Mouse (Mus musculus): ENCODE measurements around the gene Ankrd40. TPM values are rescaled to one million over a fixed set of nuclear protein-coding genes. Genes with fewer than 3 reads are reported as not detected.

Ankrd40 gene
- polyA plus RNA-seq, 1 experiment from 2014 or later: 14.8 TPM

GRCm38 (mm10) chr11:94345926-94346325, 18.1 kb downstream of the Ankrd40 start:
- H3K4me1 ChIP-seq: peaks cover 62% of the 10 kb centered on the region
- H3K4me2 ChIP-seq: no peak overlapping the region
- H3K27me3 ChIP-seq: no peaks in the 10 kb centered on the region
- WGBS: 78% methylated on average over 10 of the region's 10 CpGs
- H3K27ac ChIP-seq: no peak overlapping the region
- no peak overlapping the region for H3K9ac ChIP-seq
- no peak for ATAC-seq (replicated peaks; ENCODE audit: low FRiP score)
- H3K9me3 ChIP-seq (replicated peaks): no peaks in the 10 kb centered on the region
- H3K36me3 ChIP-seq: peaks cover 2% of the 10 kb centered on the region; the same call in 1 of the 2 replicates
- no peak overlapping the region for H3K4me3 ChIP-seq (replicated peaks)

GRCm38 (mm10) chr11:94346611-94347010, 18.8 kb downstream of the Ankrd40 start:
- H3K27me3 ChIP-seq: no peaks in the 10 kb centered on the region
- peak overlapping the region; percentile 23 for H3K27ac ChIP-seq
- no peaks in the 10 kb centered on the region for H3K9me3 ChIP-seq (replicated peaks)
- H3K4me2 ChIP-seq: no peak overlapping the region
- H3K9ac ChIP-seq: no peak overlapping the region
- WGBS: 36% methylated on average over 3 of the region's 3 CpGs
- H3K36me3 ChIP-seq: no peaks in the 10 kb centered on the region
- H3K4me3 ChIP-seq (replicated peaks): no peak overlapping the region
- peaks cover 65% of the 10 kb centered on the region for H3K4me1 ChIP-seq
- ATAC-seq (replicated peaks; ENCODE audit: low FRiP score): no peak

GRCm38 (mm10) chr11:94347063-94347575, 19.3 kb downstream of the Ankrd40 start:
- peak overlapping the region; percentile 23 for H3K27ac ChIP-seq
- no peaks in the 10 kb centered on the region for H3K36me3 ChIP-seq
- no peak overlapping the region for H3K4me3 ChIP-seq (replicated peaks)
- ATAC-seq (replicated peaks; ENCODE audit: low FRiP score): no peak
- no peak overlapping the region for H3K9ac ChIP-seq
- peaks cover 65% of the 10 kb centered on the region for H3K4me1 ChIP-seq
- no peak overlapping the region for H3K4me2 ChIP-seq
- H3K27me3 ChIP-seq: no peaks in the 10 kb centered on the region
- WGBS: 72% methylated on average over 7 of the region's 7 CpGs
- H3K9me3 ChIP-seq (replicated peaks): no peaks in the 10 kb centered on the region

GRCm38 (mm10) chr11:94349839-94350238, 22.0 kb downstream of the Ankrd40 start:
- Histone ChIP-seq H3K9me3 (replicated peaks) (no peaks in the 10 kb centered on the region), H3K4me2 (no peak overlapping the region)
- WGBS: 86% methylated on average over 2 of the region's 2 CpGs

GRCm38 (mm10) chr11:94350337-94350736, 22.5 kb downstream of the Ankrd40 start:
- Histone ChIP-seq H3K4me2 (no peak overlapping the region), H3K4me1 (peaks cover 37% of the 10 kb centered on the region), H3K9ac (no peak overlapping the region), H3K9me3 (replicated peaks) (no peaks in the 10 kb centered on the region), H3K4me3 (replicated peaks) (no peak overlapping the region), H3K27ac (no peak overlapping the region), H3K36me3 (no peaks in the 10 kb centered on the region), H3K27me3 (peaks cover 3% of the 10 kb centered on the region; the same call in 1 of the 2 replicates)
- no peak for ATAC-seq (replicated peaks; ENCODE audit: low FRiP score)
- WGBS: 67% methylated on average over 1 of the region's 1 CpGs

More at GRCm38 (mm10) chr11:94349839-94350238, 22.0 kb downstream of the Ankrd40 start:
- ATAC-seq (replicated peaks; ENCODE audit: low FRiP score): no peak
- H3K4me3 ChIP-seq (replicated peaks): no peak overlapping the region
- H3K36me3 ChIP-seq: no peaks in the 10 kb centered on the region
- H3K9ac ChIP-seq: no peak overlapping the region
- peaks cover 40% of the 10 kb centered on the region for H3K4me1 ChIP-seq
- H3K27me3 ChIP-seq: no peaks in the 10 kb centered on the region
- H3K27ac ChIP-seq: no peak overlapping the region

- no peak overlapping the region for H3K4me2 ChIP-seq
- H3K9me3 ChIP-seq (replicated peaks): no peaks in the 10 kb centered on the region
- H3K4me3 ChIP-seq (replicated peaks): no peak overlapping the region
- WGBS: 21% methylated on average over 3 of the region's 3 CpGs
- H3K4me1 ChIP-seq: peaks cover 29% of the 10 kb centered on the region
- peak overlapping the region; percentile 32; the same call in 1 of the 2 replicates for H3K27ac ChIP-seq
- H3K36me3 ChIP-seq: no peaks in the 10 kb centered on the region
- peaks cover 4% of the 10 kb centered on the region; the same call in 1 of the 2 replicates for H3K27me3 ChIP-seq
- H3K9ac ChIP-seq: no peak overlapping the region
- ATAC-seq (replicated peaks; ENCODE audit: low FRiP score): 0 out of 2 replicates have a peak, but pooled peaks have one; percentile 17
These were observed 23.3 kb downstream of the Ankrd40 start for GRCm38 (mm10) chr11:94351094-94351493.

- no peak overlapping the region for H3K27ac ChIP-seq
- WGBS: 84% methylated on average over 9 of the region's 9 CpGs
- no peaks in the 10 kb centered on the region for H3K9me3 ChIP-seq (replicated peaks)
These were observed 27.9 kb downstream of the Ankrd40 start for GRCm38 (mm10) chr11:94355521-94356217.

GRCm38 (mm10) chr11:94359168-94359567, 31.4 kb downstream of the Ankrd40 start:
- H3K27ac ChIP-seq: no peak overlapping the region
- no peaks in the 10 kb centered on the region for H3K36me3 ChIP-seq
- ATAC-seq (replicated peaks; ENCODE audit: low FRiP score): no peak; the same call in 1 of the 2 replicates
- no peaks in the 10 kb centered on the region for H3K9me3 ChIP-seq (replicated peaks)
- no peak overlapping the region for H3K4me2 ChIP-seq
- H3K4me3 ChIP-seq (replicated peaks): no peak overlapping the region
- H3K27me3 ChIP-seq: peaks cover 4% of the 10 kb centered on the region; the same call in 1 of the 2 replicates
- no peak overlapping the region for H3K9ac ChIP-seq
- WGBS: 92% methylated on average over 12 of the region's 12 CpGs
- H3K4me1 ChIP-seq: no peaks in the 10 kb centered on the region

More at GRCm38 (mm10) chr11:94355521-94356217, 27.9 kb downstream of the Ankrd40 start:
- H3K36me3 ChIP-seq: no peaks in the 10 kb centered on the region
- no peak for ATAC-seq (replicated peaks; ENCODE audit: low FRiP score)
- no peak overlapping the region for H3K4me3 ChIP-seq (replicated peaks)
- H3K4me1 ChIP-seq: peaks cover 16% of the 10 kb centered on the region
- no peak overlapping the region for H3K4me2 ChIP-seq
- H3K9ac ChIP-seq: no peak overlapping the region
- peaks cover 4% of the 10 kb centered on the region; the same call in 1 of the 2 replicates for H3K27me3 ChIP-seq

- Histone ChIP-seq H3K4me2 (no peak overlapping the region), H3K9me3 (replicated peaks) (no peaks in the 10 kb centered on the region), H3K4me3 (replicated peaks) (no peak overlapping the region), H3K27me3 (no peaks in the 10 kb centered on the region), H3K4me1 (peaks cover 7% of the 10 kb centered on the region; the same call in 1 of the 2 replicates), H3K9ac (no peak overlapping the region), H3K27ac (no peak overlapping the region), H3K36me3 (no peaks in the 10 kb centered on the region)
- WGBS: 93% methylated on average over 14 of the region's 14 CpGs
- no peak for ATAC-seq (replicated peaks; ENCODE audit: low FRiP score)
These were observed 33.5 kb downstream of the Ankrd40 start for GRCm38 (mm10) chr11:94361166-94361870.

GRCm38 (mm10) chr11:94362101-94362500, 34.3 kb downstream of the Ankrd40 start:
- ATAC-seq (replicated peaks; ENCODE audit: low FRiP score): no peak

GRCm38 (mm10) chr11:94363690-94364089, 35.9 kb downstream of the Ankrd40 start:
- no peak overlapping the region for H3K9ac ChIP-seq
- WGBS: 76% methylated on average over 7 of the region's 7 CpGs
- no peak for ATAC-seq (replicated peaks; ENCODE audit: low FRiP score)

More at GRCm38 (mm10) chr11:94362101-94362500, 34.3 kb downstream of the Ankrd40 start:
- Histone ChIP-seq H3K36me3 (no peaks in the 10 kb centered on the region), H3K4me3 (replicated peaks) (no peak overlapping the region), H3K9me3 (replicated peaks) (no peaks in the 10 kb centered on the region), H3K27ac (no peak overlapping the region), H3K4me2 (no peak overlapping the region), H3K9ac (no peak overlapping the region), H3K4me1 (peaks cover 7% of the 10 kb centered on the region; the same call in 1 of the 2 replicates), H3K27me3 (no peaks in the 10 kb centered on the region)
- WGBS: 96% methylated on average over 5 of the region's 5 CpGs

GRCm38 (mm10) chr11:94365340-94365739, 37.5 kb downstream of the Ankrd40 start:
- WGBS: 48% methylated on average over 3 of the region's 3 CpGs
- Histone ChIP-seq H3K27ac (no peak overlapping the region), H3K9ac (no peak overlapping the region), H3K4me1 (peaks cover 9% of the 10 kb centered on the region), H3K36me3 (no peaks in the 10 kb centered on the region), H3K27me3 (no peaks in the 10 kb centered on the region), H3K4me2 (no peak overlapping the region), H3K4me3 (replicated peaks) (no peak overlapping the region), H3K9me3 (replicated peaks) (no peaks in the 10 kb centered on the region)
- no peak for ATAC-seq (replicated peaks; ENCODE audit: low FRiP score)

More at GRCm38 (mm10) chr11:94363690-94364089, 35.9 kb downstream of the Ankrd40 start:
- Histone ChIP-seq H3K4me1 (peaks cover 7% of the 10 kb centered on the region; the same call in 1 of the 2 replicates), H3K27ac (no peak overlapping the region), H3K4me3 (replicated peaks) (no peak overlapping the region), H3K4me2 (no peak overlapping the region), H3K9me3 (replicated peaks) (no peaks in the 10 kb centered on the region), H3K27me3 (no peaks in the 10 kb centered on the region), H3K36me3 (no peaks in the 10 kb centered on the region)

Measured in kidney, embryonic 15.5 days (tissue).